Mouse (Mus musculus): ENCODE data around the gene Pold4. TPM values are rescaled to one million over a fixed set of nuclear protein-coding genes. Genes with fewer than 3 reads are reported as not detected.

Gene Pold4
- polyA plus RNA-seq, 1 experiment from 2014 or later = 18.1 TPM

DNA sequence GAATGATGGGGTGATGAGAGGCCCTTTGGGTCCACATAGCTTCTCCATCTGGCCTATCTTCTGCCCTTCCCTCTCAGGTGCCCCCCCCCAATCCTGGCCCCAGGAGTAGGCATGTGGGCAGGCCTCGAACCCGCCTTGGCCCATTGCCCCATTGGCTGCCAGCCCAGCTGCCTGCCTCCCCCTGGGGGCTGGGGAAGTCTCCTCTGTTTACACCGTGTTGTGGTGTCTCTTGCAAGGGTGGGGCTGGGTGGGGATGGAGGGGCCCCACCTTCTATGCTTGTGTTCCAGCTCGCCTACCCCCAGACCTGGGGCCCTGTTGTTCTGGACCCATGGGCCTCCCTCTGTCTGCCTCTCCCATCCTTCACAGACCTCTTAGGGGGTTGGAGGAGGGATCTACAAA lies 11.3 kb upstream of the Pold4 start:
- Histone ChIP-seq H3K4me3 (no peak overlapping the region), H3K36me3 (no peaks in the 10 kb centered on the region), H3K27ac (replicated peaks) (no peak overlapping the region), H3K9ac (replicated peaks) (no peak overlapping the region), H3K9me3 (no peaks in the 10 kb centered on the region), H3K4me2 (replicated peaks) (no peak overlapping the region), H3K4me1 (peaks cover 19% of the 10 kb centered on the region), H3K27me3 (peaks cover 21% of the 10 kb centered on the region)
- WGBS = 38% methylated on average over 4 of the region's 4 CpGs
- ATAC-seq (replicated peaks) = no peak

- Histone ChIP-seq H3K27me3 (peaks cover 14% of the 10 kb centered on the region), H3K4me1 (peaks cover 15% of the 10 kb centered on the region), H3K9me3 (no peaks in the 10 kb centered on the region), H3K27ac (replicated peaks) (no peak overlapping the region), H3K4me3 (no peak overlapping the region), H3K36me3 (no peaks in the 10 kb centered on the region), H3K4me2 (replicated peaks) (no peak overlapping the region), H3K9ac (replicated peaks) (no peak overlapping the region)
- WGBS = 43% methylated on average over 14 of the region's 14 CpGs
- ATAC-seq (replicated peaks) = no peak
Measured at GRCm38 (mm10) chr19:4220957-4221743, 10.5 kb upstream of the Pold4 start.

DNA sequence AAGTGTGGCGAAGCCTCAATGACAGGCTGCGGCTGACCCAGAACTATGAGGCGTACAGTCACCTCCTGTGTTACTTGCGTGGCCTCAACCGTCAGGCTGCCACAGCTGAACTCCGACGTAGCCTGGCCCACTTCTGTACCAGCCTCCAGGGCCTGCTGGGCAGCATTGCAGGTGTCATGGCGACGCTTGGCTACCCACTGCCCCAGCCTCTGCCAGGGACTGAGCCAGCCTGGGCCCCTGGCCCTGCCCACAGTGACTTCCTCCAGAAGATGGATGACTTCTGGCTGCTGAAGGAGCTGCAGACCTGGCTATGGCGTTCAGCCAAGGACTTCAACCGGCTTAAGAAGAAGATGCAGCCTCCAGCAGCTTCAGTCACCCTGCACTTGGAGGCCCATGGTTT lies 9.5 kb upstream of the Pold4 start:
- H3K4me2 ChIP-seq (replicated peaks) = no peak overlapping the region
- no peak overlapping the region for H3K27ac ChIP-seq (replicated peaks)
- ATAC-seq (replicated peaks) = no peak
- H3K36me3 ChIP-seq = no peaks in the 10 kb centered on the region
- H3K9ac ChIP-seq (replicated peaks) = no peak overlapping the region
- H3K4me1 ChIP-seq = peaks cover 12% of the 10 kb centered on the region
- no peak overlapping the region for H3K4me3 ChIP-seq
- no peaks in the 10 kb centered on the region for H3K9me3 ChIP-seq
- peaks cover 4% of the 10 kb centered on the region; the same call in 1 of the 2 replicates for H3K27me3 ChIP-seq
- 83% methylated on average over 11 of the region's 11 CpGs for WGBS

- no peaks in the 10 kb centered on the region for H3K9me3 ChIP-seq
- no peak overlapping the region for H3K4me2 ChIP-seq (replicated peaks)
- H3K4me1 ChIP-seq = peaks cover 5% of the 10 kb centered on the region
- no peak for ATAC-seq (replicated peaks)
- no peak overlapping the region for H3K27ac ChIP-seq (replicated peaks)
- H3K9ac ChIP-seq (replicated peaks) = no peak overlapping the region
- WGBS = 92% methylated on average over 7 of the region's 7 CpGs
- H3K27me3 ChIP-seq = peaks cover 14% of the 10 kb centered on the region
- no peaks in the 10 kb centered on the region for H3K36me3 ChIP-seq
- no peak overlapping the region for H3K4me3 ChIP-seq
Measured at GRCm38 (mm10) chr19:4226779-4227178, 4.9 kb upstream of the Pold4 start.

DNA sequence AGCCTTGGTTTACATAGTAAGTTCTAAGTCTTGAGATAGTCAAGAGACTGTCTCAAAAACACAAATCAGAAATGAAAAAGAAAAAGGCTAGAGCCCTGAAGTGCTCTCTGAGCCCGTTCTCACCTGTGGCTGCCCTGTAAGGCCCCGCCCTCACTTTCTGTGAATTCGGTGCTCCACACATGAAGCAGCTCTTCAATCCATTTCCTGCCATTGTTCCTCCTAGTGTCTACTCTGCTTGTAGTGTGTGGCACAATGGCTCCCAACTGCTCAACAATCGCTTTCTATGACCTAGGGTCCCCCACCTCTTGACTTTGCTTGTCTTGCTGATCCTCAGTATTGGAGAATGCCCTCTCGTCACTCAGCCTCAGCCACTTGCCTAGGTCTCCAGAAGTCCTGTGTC lies 4.3 kb upstream of the Pold4 start:
- 77% methylated on average over 5 of the region's 5 CpGs for WGBS
- peaks cover 14% of the 10 kb centered on the region for H3K27me3 ChIP-seq
- H3K9ac ChIP-seq (replicated peaks) = no peak overlapping the region
- H3K4me3 ChIP-seq = no peak overlapping the region
- H3K4me1 ChIP-seq = peaks cover 10% of the 10 kb centered on the region
- no peak overlapping the region for H3K27ac ChIP-seq (replicated peaks)
- H3K4me2 ChIP-seq (replicated peaks) = no peak overlapping the region
- no peaks in the 10 kb centered on the region for H3K9me3 ChIP-seq
- ATAC-seq (replicated peaks) = no peak
- no peaks in the 10 kb centered on the region for H3K36me3 ChIP-seq

DNA sequence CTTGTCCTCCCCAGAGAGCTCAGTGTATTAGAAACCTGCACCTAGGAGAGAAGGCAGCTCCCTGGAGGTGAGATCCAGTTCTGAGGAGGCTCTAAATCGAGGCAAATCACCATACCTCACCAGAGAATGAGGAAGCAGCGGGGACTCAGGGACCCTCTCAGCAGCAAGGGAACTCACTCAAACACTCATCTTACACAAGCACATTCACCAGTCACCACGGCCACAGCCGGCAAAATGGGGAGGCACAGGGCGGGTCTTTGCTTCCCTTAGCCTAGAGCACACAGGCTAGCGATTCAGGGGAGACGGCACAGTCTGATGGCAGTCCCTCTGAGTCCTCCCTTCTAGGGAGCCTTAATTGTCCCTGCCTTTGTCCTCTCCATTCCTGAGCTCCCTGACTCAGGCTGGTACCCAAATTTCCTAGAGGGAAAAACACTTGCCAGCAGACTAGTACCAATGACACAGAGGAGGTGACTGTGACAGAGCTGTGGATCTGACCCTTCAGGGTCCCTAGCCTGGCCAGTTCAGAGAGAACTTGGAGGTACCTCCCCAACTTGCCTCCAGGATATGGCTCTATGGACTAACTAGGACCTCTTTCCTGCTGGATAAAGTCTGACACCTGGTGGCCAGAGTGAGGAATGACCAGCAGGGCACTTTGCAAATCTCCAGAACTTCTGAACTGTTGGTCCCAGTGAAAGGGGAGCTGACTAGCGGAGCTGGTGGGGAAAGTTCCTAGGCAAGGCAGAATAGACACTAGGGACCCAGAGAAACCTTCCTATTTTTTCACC lies 3.6 kb upstream of the Pold4 start:
- H3K36me3 ChIP-seq = no peaks in the 10 kb centered on the region
- peaks cover 17% of the 10 kb centered on the region for H3K27me3 ChIP-seq
- no peaks in the 10 kb centered on the region for H3K9me3 ChIP-seq
- peaks cover 13% of the 10 kb centered on the region for H3K4me1 ChIP-seq
- no peak for ATAC-seq (replicated peaks)
- H3K4me3 ChIP-seq = no peak overlapping the region
- WGBS = 13% methylated on average over 8 of the region's 8 CpGs
- H3K9ac ChIP-seq (replicated peaks) = no peak overlapping the region
- H3K4me2 ChIP-seq (replicated peaks) = no peak overlapping the region
- no peak overlapping the region for H3K27ac ChIP-seq (replicated peaks)

DNA sequence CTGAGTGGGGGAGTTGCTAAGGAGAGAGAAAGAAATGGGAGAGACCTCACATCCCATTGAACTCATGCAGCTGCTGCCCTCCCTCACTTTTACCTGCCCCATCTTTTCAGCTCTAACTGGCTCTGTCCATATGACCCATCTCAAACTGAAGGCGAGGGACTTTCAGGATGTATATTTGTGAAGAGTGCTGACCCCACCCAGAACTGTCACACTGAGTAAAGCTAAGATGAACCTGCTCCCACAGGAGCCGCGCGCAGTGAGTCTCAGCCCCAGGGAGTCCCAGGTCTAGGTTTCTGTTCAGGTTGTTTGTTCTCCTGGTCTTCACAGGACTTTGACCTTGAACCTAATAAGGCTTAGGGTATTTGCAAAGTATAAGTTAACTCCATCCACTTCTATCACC lies 2.8 kb upstream of the Pold4 start:
- H3K4me1 ChIP-seq = peaks cover 13% of the 10 kb centered on the region
- H3K9me3 ChIP-seq = no peaks in the 10 kb centered on the region
- H3K9ac ChIP-seq (replicated peaks) = no peak overlapping the region
- ATAC-seq (replicated peaks) = no peak
- 75% methylated on average over 4 of the region's 4 CpGs for WGBS
- no peak overlapping the region for H3K4me3 ChIP-seq
- H3K27ac ChIP-seq (replicated peaks) = no peak overlapping the region
- H3K4me2 ChIP-seq (replicated peaks) = no peak overlapping the region
- no peaks in the 10 kb centered on the region for H3K36me3 ChIP-seq
- H3K27me3 ChIP-seq = peaks cover 18% of the 10 kb centered on the region

DNA sequence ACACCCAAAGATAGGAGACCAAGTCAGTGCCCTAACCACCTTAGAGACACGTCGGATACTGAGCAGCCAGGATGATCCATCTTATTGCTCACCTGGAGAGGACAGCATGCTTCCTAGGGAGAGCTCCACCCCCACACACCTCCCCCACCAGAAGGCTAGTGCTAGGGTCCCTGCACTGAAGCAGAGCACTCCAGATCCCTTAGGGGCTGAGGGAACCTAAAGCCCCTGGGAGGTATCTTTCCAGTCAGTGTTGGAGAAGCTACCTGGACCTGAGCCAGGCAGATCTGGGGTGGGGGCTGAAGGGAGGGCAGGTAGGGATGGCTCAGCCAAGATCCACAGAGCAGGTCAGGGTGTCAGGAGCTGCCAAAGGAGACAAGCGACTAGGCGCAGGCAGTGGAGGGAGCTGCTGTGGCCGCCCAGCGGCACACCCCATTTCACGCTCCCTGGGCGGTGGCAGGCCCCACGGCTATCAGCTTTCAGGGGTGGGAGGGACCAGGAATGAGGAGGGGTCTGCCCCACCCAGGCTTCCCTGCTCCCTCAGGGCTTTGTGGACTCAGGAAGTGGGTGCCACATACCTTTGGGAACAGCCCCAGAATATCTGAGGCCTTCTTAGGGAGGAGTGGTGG lies 2.1 kb upstream of the Pold4 start:
- Histone ChIP-seq H3K9me3 (no peaks in the 10 kb centered on the region), H3K4me2 (replicated peaks) (no peak overlapping the region), H3K4me1 (peaks cover 13% of the 10 kb centered on the region), H3K27ac (replicated peaks) (no peak overlapping the region), H3K9ac (replicated peaks) (no peak overlapping the region), H3K4me3 (no peak overlapping the region), H3K27me3 (peaks cover 18% of the 10 kb centered on the region), H3K36me3 (no peaks in the 10 kb centered on the region)
- ATAC-seq (replicated peaks) = no peak
- WGBS = 46% methylated on average over 9 of the region's 9 CpGs

DNA sequence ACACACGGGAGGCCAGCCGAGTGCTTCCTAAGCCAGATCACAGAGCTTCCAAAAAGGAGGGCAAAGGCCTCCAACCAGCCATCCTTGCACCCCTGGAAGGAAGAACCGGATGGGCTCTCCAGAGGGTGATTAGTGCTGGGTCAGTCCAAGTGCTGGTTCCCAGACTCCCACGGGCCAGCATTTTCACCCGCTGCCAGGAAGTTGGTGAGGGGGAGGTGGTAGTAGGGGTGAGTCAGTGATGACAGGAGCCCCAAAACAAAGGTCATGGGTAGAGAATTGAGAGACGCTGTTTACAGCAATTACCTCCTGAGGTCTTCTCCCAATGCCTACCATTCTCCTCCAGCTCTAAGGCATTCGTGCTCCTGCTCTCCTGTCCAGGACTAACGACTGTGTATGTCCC lies 1.3 kb upstream of the Pold4 start:
- no peak overlapping the region for H3K27ac ChIP-seq (replicated peaks)
- no peaks in the 10 kb centered on the region for H3K9me3 ChIP-seq
- H3K4me3 ChIP-seq = no peak overlapping the region
- no peak overlapping the region for H3K9ac ChIP-seq (replicated peaks)
- peaks cover 13% of the 10 kb centered on the region for H3K4me1 ChIP-seq
- ATAC-seq (replicated peaks) = no peak
- peaks cover 18% of the 10 kb centered on the region for H3K27me3 ChIP-seq
- no peaks in the 10 kb centered on the region for H3K36me3 ChIP-seq
- 72% methylated on average over 8 of the region's 8 CpGs for WGBS
- no peak overlapping the region for H3K4me2 ChIP-seq (replicated peaks)

GRCm38 (mm10) chr19:4232186-4232572 lies 480 bp downstream of the Pold4 start:
- H3K4me2 ChIP-seq (replicated peaks) = peak overlapping the region; percentile 81
- H3K9me3 ChIP-seq = no peaks in the 10 kb centered on the region
- H3K4me3 ChIP-seq = peak overlapping the region; percentile 64
- peaks cover 18% of the 10 kb centered on the region for H3K27me3 ChIP-seq
- ATAC-seq (replicated peaks) = no peak
- peak overlapping the region; percentile 70 for H3K9ac ChIP-seq (replicated peaks)
- H3K4me1 ChIP-seq = peaks cover 13% of the 10 kb centered on the region
- H3K36me3 ChIP-seq = no peaks in the 10 kb centered on the region
- 30% methylated on average over 2 of the region's 2 CpGs for WGBS
- H3K27ac ChIP-seq (replicated peaks) = peak overlapping the region; percentile 73; the same call in 1 of the 2 replicates

DNA sequence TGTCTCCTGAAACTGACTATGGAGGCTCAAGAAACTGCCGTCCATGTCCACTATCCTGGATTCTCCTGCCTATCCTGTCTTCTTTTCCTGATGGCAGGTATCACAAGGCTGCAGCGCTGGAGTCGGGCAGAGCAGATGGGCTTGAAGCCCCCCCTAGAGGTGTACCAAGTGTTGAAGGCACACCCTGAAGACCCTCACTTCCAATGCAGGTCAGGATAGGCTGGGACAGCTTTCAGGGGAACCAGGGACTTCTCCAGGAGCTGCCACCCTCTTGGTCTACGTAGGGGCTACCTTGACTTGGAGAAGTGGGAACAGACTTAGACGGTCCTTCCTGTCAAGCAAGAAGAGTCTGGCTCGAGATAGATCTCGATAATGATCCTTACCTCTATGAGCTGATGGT lies 952 bp downstream of the Pold4 start:
- Histone ChIP-seq H3K9me3 (no peaks in the 10 kb centered on the region), H3K36me3 (no peaks in the 10 kb centered on the region), H3K27ac (replicated peaks) (no peak overlapping the region), H3K4me3 (peak overlapping the region; percentile 64; the same call in 1 of the 2 replicates), H3K4me1 (peaks cover 13% of the 10 kb centered on the region), H3K9ac (replicated peaks) (peak overlapping the region; percentile 70), H3K27me3 (peaks cover 18% of the 10 kb centered on the region), H3K4me2 (replicated peaks) (peak overlapping the region; percentile 81)
- 82% methylated on average over 7 of the region's 7 CpGs for WGBS
- ATAC-seq (replicated peaks) = no peak

GRCm38 (mm10) chr19:4234548-4234947 lies 2.8 kb downstream of the Pold4 start:
- Histone ChIP-seq H3K9me3 (no peaks in the 10 kb centered on the region), H3K4me3 (no peak overlapping the region), H3K27me3 (peaks cover 8% of the 10 kb centered on the region), H3K27ac (replicated peaks) (no peak overlapping the region), H3K4me2 (replicated peaks) (no peak overlapping the region), H3K9ac (replicated peaks) (no peak overlapping the region), H3K36me3 (no peaks in the 10 kb centered on the region), H3K4me1 (peaks cover 13% of the 10 kb centered on the region)
- ATAC-seq (replicated peaks) = no peak
- 83% methylated on average over 4 of the region's 4 CpGs for WGBS

Data from forebrain, embryonic 15.5 days (tissue).